17 mouse cellular contexts compared by ENCODE assay signal in genomic region chr4:130387256-130387655, GRCm38 (mm10). TPM values are rescaled to one million over a fixed set of nuclear protein-coding genes. Genes with fewer than 3 reads are reported as not detected.
A peak's percentile ranks its signal among the peaks of the same experiment; 100 is the strongest.
DNase-seq lines count a peak whose midpoint lies in the region; ATAC-seq lines count a peak whose summit lies in the region.
"Had no signal": no experiment of that assay in that cellular context is flagged by ENCODE, and none has a peak within 500 bp of the region (broad histone marks: within the 10 kb centered on the region; RNA-seq: fewer than 3 reads in every experiment).

No protein-coding gene starts in this region.

- no peak overlapping the region for H3K27ac ChIP-seq in heart, embryonic 10.5 days
- no peak overlapping the region for H3K27ac ChIP-seq in midbrain, embryonic 16.5 days (ENCODE audit: low read length)
- H3K27ac ChIP-seq: heart, embryonic 13.5 days; intestine, embryonic 15.5 days; liver, embryonic 13.5 days; midbrain, embryonic 10.5 days; stomach, postnatal 0 days had no signal

- no peak overlapping the region for H3K4me3 ChIP-seq in heart, embryonic 10.5 days
- no peak overlapping the region for H3K4me3 ChIP-seq in midbrain, embryonic 16.5 days (ENCODE audit: low read depth, low read length)
- H3K4me3 ChIP-seq: erythroblast, embryonic 14.5 days; heart, embryonic 13.5 days; intestine, embryonic 15.5 days; liver, embryonic 13.5 days; midbrain, embryonic 10.5 days had no signal

- no peaks in the 10 kb centered on the region for H3K9me3 ChIP-seq in heart, embryonic 10.5 days
- no peaks in the 10 kb centered on the region for H3K9me3 ChIP-seq in midbrain, embryonic 16.5 days (replicated peaks; ENCODE audit: control insufficient read depth, low read length, poor library complexity, severe bottlenecking)
- H3K9me3 ChIP-seq: G1E; heart, embryonic 13.5 days; intestine, embryonic 15.5 days; liver, embryonic 13.5 days; midbrain, embryonic 10.5 days had no signal

- no peak overlapping the region for H3K9ac ChIP-seq in midbrain, embryonic 16.5 days (ENCODE audit: low read depth, low read length)
- H3K9ac ChIP-seq: forebrain, postnatal 0 days; heart, embryonic 13.5 days; intestine, embryonic 15.5 days; liver, embryonic 13.5 days had no signal

- H3K27me3 ChIP-seq in heart, embryonic 10.5 days (ENCODE audit: insufficient read depth, poor library complexity, severe bottlenecking) = no peaks in the 10 kb centered on the region
- H3K27me3 ChIP-seq in midbrain, embryonic 16.5 days (ENCODE audit: control insufficient read depth, insufficient read depth, low read depth, low read length) = no peaks in the 10 kb centered on the region
- H3K27me3 ChIP-seq: heart, embryonic 13.5 days; intestine, embryonic 15.5 days; liver, embryonic 13.5 days had no signal

- ATAC-seq in midbrain, embryonic 16.5 days = no peak
- ATAC-seq: forebrain, postnatal 0 days; intestine, embryonic 15.5 days had no signal

- intact Hi-C loops in gastrocnemius, postnatal 14 days (cut with DNase I; ENCODE audit: low total_unique reads) = no loop called here

- WGBS in heart, embryonic 10.5 days = 83% methylated on average over 3 of the region's 3 CpGs
- 77% methylated on average over 3 of the region's 3 CpGs for WGBS in midbrain, embryonic 16.5 days

- H3K36me3 ChIP-seq in heart, embryonic 10.5 days = peaks cover 85% of the 10 kb centered on the region
- H3K36me3 ChIP-seq in midbrain, embryonic 16.5 days (ENCODE audit: control insufficient read depth, insufficient read depth, low read length) = peaks cover 24% of the 10 kb centered on the region

- peak; percentile 89 for DNase-seq in heart, adult 11 months
- no peak for DNase-seq in heart, embryonic 10.5 days (ENCODE audit: low spot score)
- DNase-seq in MN1 (ENCODE audit: low spot score) = peak; percentile 20
- peak; percentile 84 for DNase-seq in cerebellum, adult 11-12 months
- DNase-seq in gastrocnemius, postnatal 14 days = peak; percentile 7
- no peak for DNase-seq in frontal cortex, postnatal 14 days (ENCODE audit: low spot score in 2 of 2)
- DNase-seq: forebrain, postnatal 0 days; left cerebral cortex, postnatal 4 days; liver, embryonic 13.5 days; lung, postnatal 10 days had no signal

- no peaks in the 10 kb centered on the region for H3K4me1 ChIP-seq in heart, embryonic 10.5 days
- no peaks in the 10 kb centered on the region for H3K4me1 ChIP-seq in midbrain, embryonic 16.5 days (ENCODE audit: control insufficient read depth, insufficient read depth, low read length)
- H3K4me1 ChIP-seq: heart, embryonic 13.5 days; intestine, embryonic 15.5 days; liver, embryonic 13.5 days had no signal

- no peak overlapping the region for H3K4me2 ChIP-seq in midbrain, embryonic 16.5 days (ENCODE audit: low read length)
- H3K4me2 ChIP-seq: heart, embryonic 13.5 days; intestine, embryonic 15.5 days; liver, embryonic 13.5 days had no signal

RNA-seq across cellular contexts. Expression of gene Snrnp40, which starts 27.3 kb away (rescaled TPM):
- 114 and 151 TPM in 2 replicates for polyA plus RNA-seq in heart, embryonic 10.5 days (2016; fragmentation: Nextera tagmentation; extraction: Ambion mirVana)
- total RNA-seq in gastrocnemius, postnatal 14 days (2021) = 10 to 100 TPM; 15.7 to 20.7 TPM
- polyA plus RNA-seq in midbrain, embryonic 16.5 days (2015; fragmentation: Nextera tagmentation; extraction: Ambion mirVana) = 84.2 and 94.5 TPM in 2 replicates

RNA-seq across cellular contexts. Expression of gene Zcchc17, which starts 27.5 kb away (rescaled TPM):
- 52.7 and 55.3 TPM in 2 replicates for polyA plus RNA-seq in heart, embryonic 10.5 days (2016; fragmentation: Nextera tagmentation; extraction: Ambion mirVana)
- total RNA-seq in gastrocnemius, postnatal 14 days (2021) = 10 to 100 TPM; 41.5 to 44.0 TPM
- 85.9 and 91.3 TPM in 2 replicates for polyA plus RNA-seq in midbrain, embryonic 16.5 days (2015; fragmentation: Nextera tagmentation; extraction: Ambion mirVana)

Comparison
In these comparisons a context has a peak if more than half of its experiments do, and no peak if none do; other contexts are left out.
1. DNase-seq: peak in heart, adult 11 months (single experiment), MN1 (single experiment), cerebellum, adult 11-12 months (single experiment) and gastrocnemius, postnatal 14 days (single experiment); none in heart, embryonic 10.5 days (single experiment) and frontal cortex, postnatal 14 days (0 of 2).